Mouse (Mus musculus): ENCODE results near the gene Chl1.

DNA sequence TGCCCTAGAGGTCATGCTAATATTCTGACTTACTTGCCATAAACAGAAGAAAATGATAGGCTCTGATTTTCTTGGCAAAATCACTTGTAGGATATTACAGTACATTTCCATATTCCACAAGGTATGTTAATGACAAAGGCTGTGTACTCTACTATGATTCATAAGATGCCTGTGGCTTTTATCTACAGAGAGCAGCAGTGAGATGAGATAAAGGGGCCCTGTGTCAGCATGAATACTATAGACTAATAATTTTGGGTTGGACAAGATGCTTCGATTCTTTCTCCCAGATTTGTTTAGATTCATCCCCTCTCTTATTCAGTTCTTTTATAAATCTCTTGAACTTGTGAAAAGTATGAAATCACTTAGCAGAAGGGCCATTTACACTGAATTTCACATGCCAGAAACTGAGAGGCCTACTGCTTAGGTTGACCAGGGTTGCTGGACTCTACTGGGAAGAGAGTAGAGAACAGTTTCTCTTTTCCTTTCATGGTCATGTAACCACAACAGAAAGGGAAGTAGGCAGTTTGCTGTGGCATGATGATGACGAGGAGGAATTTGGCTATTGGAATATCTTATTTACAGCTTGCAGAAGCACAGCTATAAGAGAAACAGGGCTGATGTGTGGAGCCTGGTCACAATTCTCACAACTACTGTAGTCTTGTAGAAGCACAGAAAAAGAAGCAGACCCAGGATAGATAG, 15.1 kb downstream of the Chl1 start:
- no peak for TF ChIP-seq POLR2A (IDR thresholded peaks at IDR 0.05; ENCODE audit: extremely low read depth, insufficient read depth, low read length)
- no peak for TF ChIP-seq CTCF (IDR thresholded peaks at IDR 0.05; ENCODE audit: extremely low read depth, insufficient read depth, low read length)
